Mouse (Mus musculus) intestine, embryonic 16.5 days (tissue): Measurements from ENCODE around the gene Oca2. TPM values are rescaled to one million over a fixed set of nuclear protein-coding genes. Genes with fewer than 3 reads are reported as not detected.

Experiments used
- polyA plus RNA-seq: library from polyadenylated mRNA; unstranded; fragments of >200 nt; fragmentation: Nextera tagmentation; extraction: Ambion mirVana; gene quantifications from 2 replicates; pipeline ENCODE4 v1.2.1, GENCODE M21; 2015

The Oca2 gene
- polyA plus RNA-seq, 1 experiment from 2014 or later = 0.13 TPM

Other genes starting within 250 kb of the Oca2 start
- gene Nipa1, start 219.8 kb upstream of the Oca2 start, polyA plus RNA-seq = 2.9 and 3.7 TPM in 2 replicates
- gene Herc2, start 189.6 kb upstream of the Oca2 start, polyA plus RNA-seq = 15.5 and 16.7 TPM in 2 replicates